Mouse (Mus musculus): ENCODE data around the gene Inpp5d.

Gene Inpp5d

GRCm38 (mm10) chr1:87698010-87698409, 77.9 kb downstream of the Inpp5d start:
- no peak for DNase-seq (ENCODE audit: extremely low read depth, low read depth, low spot score)

- DNase-seq (ENCODE audit: extremely low read depth, low read depth, low spot score) = no peak
Observed at GRCm38 (mm10) chr1:87699890-87700448, 79.9 kb downstream of the Inpp5d start.

GRCm38 (mm10) chr1:87704230-87704629, 84.1 kb downstream of the Inpp5d start:
- DNase-seq (ENCODE audit: extremely low read depth, low read depth, low spot score) = no peak

GRCm38 (mm10) chr1:87706361-87706760, 86.2 kb downstream of the Inpp5d start:
- DNase-seq (ENCODE audit: extremely low read depth, low read depth, low spot score) = no peak

GRCm38 (mm10) chr1:87709020-87709419, 88.9 kb downstream of the Inpp5d start:
- DNase-seq (ENCODE audit: extremely low read depth, low read depth, low spot score) = no peak

GRCm38 (mm10) chr1:87709661-87710270, 89.7 kb downstream of the Inpp5d start:
- no peak for DNase-seq (ENCODE audit: extremely low read depth, low read depth, low spot score)

- no peak for DNase-seq (ENCODE audit: extremely low read depth, low read depth, low spot score)
Observed at GRCm38 (mm10) chr1:87711938-87712613, 92.0 kb downstream of the Inpp5d start.

GRCm38 (mm10) chr1:87712614-87712971, 92.5 kb downstream of the Inpp5d start:
- no peak for DNase-seq (ENCODE audit: extremely low read depth, low read depth, low spot score)

GRCm38 (mm10) chr1:87721382-87721781, 101.3 kb downstream of the Inpp5d start:
- DNase-seq (ENCODE audit: extremely low read depth, low read depth, low spot score) = no peak

- no peak for DNase-seq (ENCODE audit: extremely low read depth, low read depth, low spot score)
Observed at GRCm38 (mm10) chr1:87722081-87722480, 102.0 kb downstream of the Inpp5d start.

- no peak for DNase-seq (ENCODE audit: extremely low read depth, low read depth, low spot score)
Observed at GRCm38 (mm10) chr1:87723351-87723750, 103.2 kb downstream of the Inpp5d start.

- DNase-seq (ENCODE audit: extremely low read depth, low read depth, low spot score) = no peak
Observed at GRCm38 (mm10) chr1:87729070-87729469, 109.0 kb downstream of the Inpp5d start.

GRCm38 (mm10) chr1:87729850-87730249, 109.7 kb downstream of the Inpp5d start:
- no peak for DNase-seq (ENCODE audit: extremely low read depth, low read depth, low spot score)

- DNase-seq (ENCODE audit: extremely low read depth, low read depth, low spot score) = no peak
Observed at GRCm38 (mm10) chr1:87730271-87730670, 110.2 kb downstream of the Inpp5d start.

GRCm38 (mm10) chr1:87733212-87733611, 113.1 kb downstream of the Inpp5d start:
- DNase-seq (ENCODE audit: extremely low read depth, low read depth, low spot score) = no peak

GRCm38 (mm10) chr1:87734153-87734552, 114.0 kb downstream of the Inpp5d start:
- no peak for DNase-seq (ENCODE audit: extremely low read depth, low read depth, low spot score)

- DNase-seq (ENCODE audit: extremely low read depth, low read depth, low spot score) = no peak
Observed at GRCm38 (mm10) chr1:87740584-87741290, 120.6 kb downstream of the Inpp5d start.

- no peak for DNase-seq (ENCODE audit: extremely low read depth, low read depth, low spot score)
Observed at GRCm38 (mm10) chr1:87749360-87749973, 129.4 kb downstream of the Inpp5d start.

- DNase-seq (ENCODE audit: extremely low read depth, low read depth, low spot score) = peak; percentile 66
Observed at GRCm38 (mm10) chr1:87755641-87756470, 135.7 kb downstream of the Inpp5d start, which contains the start of gene Atg16l1. Gene Atg16l1, plus strand, starts transcription at chr1:87755870.

- DNase-seq (ENCODE audit: extremely low read depth, low read depth, low spot score) = no peak
Observed at GRCm38 (mm10) chr1:87763821-87764220, 143.7 kb downstream of the Inpp5d start.
